Mouse (Mus musculus): ENCODE data around the gene Ndc1.

The Ndc1 gene

DNA sequence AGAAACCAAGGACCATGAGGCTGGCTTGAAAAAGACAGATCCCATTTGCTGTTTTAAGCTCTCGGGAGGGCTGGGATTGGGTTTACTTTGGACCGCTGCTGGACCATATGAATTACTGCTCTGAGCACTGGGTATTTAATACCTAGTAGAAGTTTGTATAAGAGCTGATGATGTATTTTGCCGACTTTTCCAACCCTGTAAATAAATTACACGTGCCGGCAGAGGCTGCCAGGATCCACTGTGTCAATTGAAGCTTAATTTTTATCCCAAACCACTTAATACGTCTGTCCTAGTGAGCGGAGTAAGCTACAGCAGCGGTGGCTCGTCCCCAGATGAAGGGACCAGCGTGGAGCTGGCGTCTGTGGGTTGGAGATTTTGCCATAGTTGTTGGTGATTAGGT lies 74.7 kb downstream of the Ndc1 start:
- in situ Hi-C loops (cut with MboI) = no loop called here

DNA sequence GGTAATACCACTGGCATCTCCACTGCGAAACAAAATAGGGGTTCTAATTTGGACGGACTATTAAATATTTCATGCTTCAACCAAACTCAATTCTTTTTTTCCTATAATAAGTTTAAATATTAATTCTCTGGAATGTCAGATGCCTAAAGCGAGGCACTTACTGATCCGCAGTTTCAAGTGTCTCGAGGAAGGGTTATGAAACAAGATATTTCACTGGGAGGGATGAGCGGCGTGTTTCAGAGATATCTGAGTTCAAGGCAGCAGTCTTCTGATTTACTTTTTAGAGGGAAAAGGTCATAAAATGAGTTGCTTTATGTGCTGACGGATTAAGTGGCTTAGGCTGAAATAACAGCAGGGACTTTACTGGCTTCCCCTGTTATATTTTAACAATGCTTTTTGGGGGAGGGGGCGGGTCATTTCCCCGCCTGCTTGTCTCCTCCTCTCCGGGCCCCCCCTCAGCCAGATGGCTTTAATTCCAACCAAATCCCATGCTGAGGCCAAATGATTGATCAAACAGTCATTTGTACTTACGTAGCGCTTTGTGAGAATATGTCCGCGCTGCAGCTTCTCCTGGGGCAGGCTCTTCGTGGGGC lies 75.4 kb downstream of the Ndc1 start:
- in situ Hi-C loops (cut with MboI) = no loop called here

- in situ Hi-C loops (cut with MboI) = no loop called here
Measured at GRCm38 (mm10) chr4:107443621-107444020, 76.0 kb downstream of the Ndc1 start.

DNA sequence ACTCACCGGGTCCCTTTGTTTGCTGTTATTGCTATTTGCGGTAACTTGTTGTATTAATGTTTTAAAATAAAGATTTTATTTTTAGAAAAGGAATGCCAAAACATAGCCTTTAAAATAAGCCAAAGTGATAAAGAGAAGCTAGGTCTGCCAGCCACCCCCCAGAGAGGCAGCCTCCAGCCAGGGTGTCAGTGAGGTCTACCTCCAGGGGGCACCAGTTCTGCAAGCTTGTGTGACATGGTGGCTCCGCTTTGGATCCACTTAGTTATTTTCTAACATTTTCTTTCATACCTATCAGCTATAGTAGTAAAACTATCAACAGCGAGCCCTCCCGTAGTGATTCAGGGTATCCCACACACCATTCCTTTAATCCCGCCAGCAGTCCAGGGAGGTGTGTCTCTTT lies 80.9 kb downstream of the Ndc1 start:
- in situ Hi-C loops (cut with MboI) = no loop called here

DNA sequence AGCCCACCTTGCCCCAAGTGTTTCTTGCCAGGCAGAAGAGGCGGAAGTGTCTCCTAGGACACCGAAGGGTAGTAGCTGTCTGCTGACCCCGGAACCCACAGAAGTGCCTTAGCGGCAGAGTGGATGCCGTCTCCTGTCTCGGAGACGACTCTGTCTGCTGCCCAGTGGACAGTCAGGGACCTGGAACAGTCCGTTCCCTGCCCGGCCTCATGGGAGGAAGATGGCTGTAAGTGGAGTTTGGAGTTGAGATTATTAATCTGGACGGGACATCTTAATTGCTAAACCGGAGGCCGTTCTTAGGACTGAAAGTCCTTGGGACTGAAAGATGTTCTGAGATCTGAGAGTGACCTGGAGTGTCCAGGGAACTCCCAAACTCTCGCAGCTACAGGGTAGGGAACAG lies 81.9 kb downstream of the Ndc1 start:
- in situ Hi-C loops (cut with MboI) = no loop called here

DNA sequence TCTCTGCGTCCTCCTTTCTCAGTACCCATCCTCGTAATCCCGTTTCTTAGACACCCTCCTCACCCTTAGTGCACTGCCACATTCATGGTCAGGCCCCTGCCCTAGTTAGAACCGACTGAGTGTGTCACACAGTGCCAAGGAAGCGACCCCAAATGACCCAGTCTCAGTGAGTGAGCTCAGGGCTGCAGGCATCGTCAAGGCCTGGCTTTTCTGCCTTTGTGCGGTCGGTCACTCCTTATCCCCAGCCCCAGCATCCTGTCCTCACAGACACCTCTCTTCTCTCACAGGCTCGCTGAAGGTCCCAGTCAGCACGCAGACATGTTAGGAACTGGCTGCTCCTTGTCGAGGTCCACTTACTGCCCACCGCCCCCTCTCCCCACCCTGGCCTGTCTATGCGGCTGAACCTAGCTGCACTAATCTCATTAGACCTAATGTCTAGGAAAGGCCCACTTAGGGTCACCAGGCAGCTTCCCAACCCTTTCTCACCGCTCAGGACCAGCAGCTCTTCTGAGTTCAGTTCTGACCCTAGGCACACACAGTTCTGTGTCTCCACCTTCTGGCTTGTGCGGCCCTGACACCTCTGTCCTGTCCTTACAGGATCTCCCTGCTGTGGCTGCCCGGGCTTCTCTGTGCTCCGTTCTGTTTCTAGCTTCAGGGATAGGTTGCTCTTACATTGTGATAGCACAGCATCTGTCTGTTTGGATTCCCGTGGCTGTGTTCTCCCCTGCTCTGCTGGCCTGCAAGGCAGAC lies 84.9 kb downstream of the Ndc1 start:
- in situ Hi-C loops (cut with MboI) = no loop called here

GRCm38 (mm10) chr4:107453141-107453984 lies 85.8 kb downstream of the Ndc1 start:
- in situ Hi-C loops (cut with MboI) = no loop called here

DNA sequence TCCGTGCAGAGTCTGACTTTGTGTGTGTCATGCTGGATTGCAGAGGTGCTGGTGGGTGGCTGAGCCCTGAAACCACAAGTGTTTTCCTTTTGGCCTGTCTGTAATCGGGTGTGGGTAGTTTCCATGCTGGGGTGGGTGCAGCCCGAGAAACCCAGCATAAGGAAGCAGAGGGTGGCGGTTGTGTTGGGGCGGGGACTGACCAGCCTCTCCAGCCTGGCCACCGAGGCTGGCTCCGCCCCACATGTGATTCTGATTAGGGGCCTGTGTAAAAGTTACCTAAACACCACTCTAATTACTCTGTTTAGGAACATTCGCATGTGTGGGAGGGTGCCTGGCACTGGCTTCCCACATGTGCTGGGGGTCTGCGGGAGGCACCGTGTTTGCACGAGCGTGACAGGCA lies 90.0 kb downstream of the Ndc1 start:
- in situ Hi-C loops (cut with MboI) = no loop called here

- in situ Hi-C loops (cut with MboI) = no loop called here
Measured at GRCm38 (mm10) chr4:107458907-107459306, 91.3 kb downstream of the Ndc1 start.

DNA sequence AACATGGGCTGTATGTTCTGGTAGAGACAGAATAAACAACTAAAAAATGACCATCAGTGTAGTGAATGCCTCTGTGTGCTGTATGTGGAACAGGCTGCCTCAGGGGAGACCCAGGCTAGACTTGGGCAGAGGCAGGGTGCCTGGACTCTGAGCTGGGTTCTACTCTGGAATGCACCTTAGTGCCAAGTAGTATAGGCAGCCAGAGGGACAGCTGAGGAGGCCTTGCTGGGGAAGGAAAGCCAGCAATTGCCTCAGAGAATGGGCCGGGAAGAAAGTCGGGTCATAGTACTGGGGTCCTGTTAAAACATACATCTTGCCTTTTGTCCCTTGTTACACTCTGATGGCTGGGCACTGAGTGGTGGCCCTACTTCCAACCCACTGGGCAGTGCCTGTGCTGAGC lies 91.9 kb downstream of the Ndc1 start:
- in situ Hi-C loops (cut with MboI) = no loop called here

DNA sequence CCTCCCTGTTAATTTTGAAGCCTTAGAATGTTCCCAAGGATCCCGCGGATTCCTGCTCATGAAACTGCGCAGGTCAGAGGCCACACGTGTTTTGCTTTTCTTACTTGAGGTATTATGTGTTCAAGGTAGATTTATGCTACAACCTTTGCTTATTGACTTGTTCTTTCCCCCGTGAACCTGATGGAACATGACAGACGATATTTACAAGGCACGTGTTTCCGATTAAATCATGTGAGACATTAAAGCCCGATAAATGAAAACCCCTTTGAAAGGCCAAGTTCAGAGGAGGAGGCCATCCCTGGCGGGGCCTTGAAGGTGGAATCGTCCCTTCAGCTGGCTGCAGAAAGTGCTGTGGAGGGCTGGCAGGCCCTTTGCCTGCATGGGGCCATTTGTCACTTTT lies 92.9 kb downstream of the Ndc1 start:
- in situ Hi-C loops (cut with MboI) = no loop called here
